Comparison of ENCODE assay signal across 10 mouse cellular contexts in the genomic region with DNA sequence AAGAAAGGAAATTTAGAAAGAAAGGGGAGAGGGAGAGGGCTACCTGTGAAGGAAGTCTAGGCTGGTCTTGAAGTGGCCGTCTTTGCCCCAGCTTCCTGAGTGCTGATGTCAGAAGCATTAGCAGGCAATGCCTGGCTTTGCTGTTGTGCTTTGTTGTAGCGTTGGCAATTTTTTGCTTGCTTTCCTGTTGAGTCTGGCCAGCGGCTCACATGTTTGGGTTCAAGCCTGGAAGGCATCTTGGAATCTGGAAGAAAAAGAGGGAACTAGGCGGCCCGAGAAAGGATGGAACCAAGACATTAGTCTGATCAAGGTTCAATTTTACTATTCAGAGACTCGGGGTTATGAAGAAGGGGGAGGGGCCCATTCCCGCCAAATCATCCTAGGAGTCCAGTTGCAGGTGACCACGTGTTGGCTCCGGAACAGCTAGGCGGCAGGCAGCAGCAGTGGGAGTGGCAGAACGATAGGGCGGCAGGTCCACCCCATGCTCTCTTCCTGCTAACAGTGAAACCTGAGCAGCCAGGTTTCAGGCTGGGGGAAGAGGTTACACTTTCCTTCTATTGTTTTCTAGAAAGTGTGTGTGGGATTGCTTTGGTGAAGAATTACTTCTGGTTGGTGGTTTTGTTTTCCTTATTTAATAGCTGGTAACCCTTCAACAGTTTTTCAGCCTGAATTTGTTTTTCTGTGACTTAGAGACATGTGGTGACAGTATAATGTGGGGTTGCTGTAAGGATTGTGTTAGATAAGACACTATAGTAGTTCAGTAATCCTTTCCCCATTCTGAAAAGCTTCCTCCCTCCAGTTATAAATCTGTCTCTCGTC. TPM values are rescaled to one million over a fixed set of nuclear protein-coding genes. Genes with fewer than 3 reads are reported as not detected.
DNase-seq lines count a peak whose midpoint lies in the region; ATAC-seq and TF ChIP-seq lines count a peak whose summit lies in the region.
"Had no signal": no experiment of that assay in that cellular context is flagged by ENCODE, and none has a peak within 500 bp of the region (broad histone marks: within the 10 kb centered on the region; RNA-seq: fewer than 3 reads in every experiment).

No protein-coding gene starts in this region.

- no peak overlapping the region for H3K4me3 ChIP-seq in heart, embryonic 13.5 days
- H3K4me3 ChIP-seq in ES-Bruce4 (ENCODE audit: low read depth, low read length), result peak overlapping the region; percentile 31
- H3K4me3 ChIP-seq in liver, embryonic 13.5 days (replicated peaks), result no peak overlapping the region
- H3K4me3 ChIP-seq in forebrain, embryonic 13.5 days, result no peak overlapping the region
- H3K4me3 ChIP-seq: limb, embryonic 15.5 days; neural tube, embryonic 13.5 days had no signal

- ATAC-seq in heart, embryonic 13.5 days (ENCODE audit: extremely low read depth, insufficient number of reproducible peaks, low FRiP score, low TSS enrichment), result no peak
- ATAC-seq in liver, embryonic 13.5 days (ENCODE audit: low read depth), result no peak
- ATAC-seq in forebrain, embryonic 13.5 days, result no peak

- DNase-seq in heart, postnatal 14 days, result no peak
- peak; percentile 52 for DNase-seq in kidney, adult 18-20 months
- DNase-seq in liver, embryonic 13.5 days, result no peak
- no peak for DNase-seq in gastrocnemius, adult 8-10 months (ENCODE audit: low spot score in 2 of 2)
- no peak for DNase-seq in cerebellum, postnatal 14 days

- 16% methylated on average over 13 of the region's 13 CpGs for WGBS in heart, embryonic 13.5 days
- 15% methylated on average over 13 of the region's 13 CpGs for WGBS in liver, embryonic 13.5 days (ENCODE audit: insufficient replicate concordance)
- 28% methylated on average over 13 of the region's 13 CpGs for WGBS in forebrain, embryonic 13.5 days

- no peaks in the 10 kb centered on the region for H3K36me3 ChIP-seq in heart, embryonic 13.5 days
- no peaks in the 10 kb centered on the region for H3K36me3 ChIP-seq in ES-Bruce4 (ENCODE audit: control insufficient read depth, insufficient read depth, low read length, poor library complexity, severe bottlenecking)
- H3K36me3 ChIP-seq in liver, embryonic 13.5 days, result no peaks in the 10 kb centered on the region
- no peaks in the 10 kb centered on the region for H3K36me3 ChIP-seq in forebrain, embryonic 13.5 days (ENCODE audit: poor library complexity, severe bottlenecking)
- H3K36me3 ChIP-seq: limb, embryonic 15.5 days; neural tube, embryonic 13.5 days had no signal

- H3K27ac ChIP-seq in heart, embryonic 13.5 days (replicated peaks), result no peak overlapping the region
- peak overlapping the region; percentile 95 for H3K27ac ChIP-seq in ES-Bruce4 (ENCODE audit: insufficient read depth, low read length)
- no peak overlapping the region; the same call in 1 of the 2 replicates for H3K27ac ChIP-seq in liver, embryonic 13.5 days
- H3K27ac ChIP-seq in forebrain, embryonic 13.5 days, result no peak overlapping the region
- H3K27ac ChIP-seq: limb, embryonic 15.5 days; neural tube, embryonic 13.5 days had no signal

- peak overlapping the region; percentile 34 for H3K9ac ChIP-seq in heart, embryonic 13.5 days
- H3K9ac ChIP-seq in ES-Bruce4 (ENCODE audit: low read depth, poor library complexity, severe bottlenecking), result peak overlapping the region; percentile 46
- H3K9ac ChIP-seq in liver, embryonic 13.5 days, result peak overlapping the region; percentile 51; the same call in 1 of the 2 replicates
- no peak overlapping the region for H3K9ac ChIP-seq in forebrain, embryonic 13.5 days
- H3K9ac ChIP-seq: limb, embryonic 15.5 days; neural tube, embryonic 13.5 days had no signal

- TF ChIP-seq EP300 in ES-Bruce4 (IDR thresholded peaks at IDR 0.05; ENCODE audit: insufficient read depth, low read depth, low read length), result 0 out of 2 replicates have a peak, but pooled peaks have one; percentile 36

- peak overlapping the region; percentile 37 for H3K4me2 ChIP-seq in heart, embryonic 13.5 days
- H3K4me2 ChIP-seq in liver, embryonic 13.5 days, result no peak overlapping the region
- no peak overlapping the region for H3K4me2 ChIP-seq in forebrain, embryonic 13.5 days
- H3K4me2 ChIP-seq: limb, embryonic 15.5 days; neural tube, embryonic 13.5 days had no signal

- peaks cover 12% of the 10 kb centered on the region for H3K4me1 ChIP-seq in heart, embryonic 13.5 days
- H3K4me1 ChIP-seq in ES-Bruce4 (ENCODE audit: control insufficient read depth, insufficient read depth, low read length), result no peaks in the 10 kb centered on the region
- H3K4me1 ChIP-seq in liver, embryonic 13.5 days (replicated peaks), result peaks cover 22% of the 10 kb centered on the region
- H3K4me1 ChIP-seq in forebrain, embryonic 13.5 days, result no peaks in the 10 kb centered on the region
- H3K4me1 ChIP-seq: neural tube, embryonic 13.5 days had no signal

- TF ChIP-seq POLR2A in ES-Bruce4 (IDR thresholded peaks at IDR 0.05; ENCODE audit: insufficient read depth, low read length), result peak; percentile 29

- no peaks in the 10 kb centered on the region for H3K27me3 ChIP-seq in heart, embryonic 13.5 days (replicated peaks)
- no peaks in the 10 kb centered on the region for H3K27me3 ChIP-seq in ES-Bruce4 (ENCODE audit: control insufficient read depth, insufficient read depth, low read length, poor library complexity, severe bottlenecking)
- no peaks in the 10 kb centered on the region for H3K27me3 ChIP-seq in liver, embryonic 13.5 days
- no peaks in the 10 kb centered on the region for H3K27me3 ChIP-seq in forebrain, embryonic 13.5 days
- H3K27me3 ChIP-seq: limb, embryonic 15.5 days; neural tube, embryonic 13.5 days had no signal

- no peak for TF ChIP-seq CTCF in ES-Bruce4 (IDR thresholded peaks at IDR 0.05; ENCODE audit: low read depth, low read length)

- intact Hi-C loops in heart, postnatal 14 days (cut with DNase I), result no loop called here

- H3K9me3 ChIP-seq in heart, embryonic 13.5 days, result no peaks in the 10 kb centered on the region
- no peaks in the 10 kb centered on the region for H3K9me3 ChIP-seq in ES-Bruce4 (replicated peaks; ENCODE audit: control insufficient read depth, insufficient read depth, low read length, poor library complexity, severe bottlenecking)
- H3K9me3 ChIP-seq in liver, embryonic 13.5 days (replicated peaks), result no peaks in the 10 kb centered on the region
- H3K9me3 ChIP-seq in forebrain, embryonic 13.5 days (replicated peaks), result no peaks in the 10 kb centered on the region
- H3K9me3 ChIP-seq: limb, embryonic 15.5 days; neural tube, embryonic 13.5 days had no signal

RNA-seq across cellular contexts. Expression of a gene that starts 48.6 kb away (rescaled TPM):
- polyA plus RNA-seq in heart, embryonic 13.5 days (2015; fragmentation: Nextera tagmentation; extraction: Ambion mirVana), result 0.28 and 0.47 TPM in 2 replicates
- under 1 TPM; 0.27 to 0.41 TPM for total RNA-seq in heart, postnatal 14 days (2021)
- polyA plus RNA-seq in ES-Bruce4 (2011; ENCODE audit: insufficient read depth, insufficient read length, low read depth, missing spikeins), result 15.9 and 17.9 TPM in 2 replicates
- 0.10 and 0.15 TPM in 2 replicates for polyA plus RNA-seq in liver, embryonic 13.5 days (2015; fragmentation: Nextera tagmentation; extraction: Ambion mirVana)
- total RNA-seq in gastrocnemius, adult 8-10 months (2022), result not detected
- 0.10 and 0.43 TPM in 2 replicates for polyA plus RNA-seq in forebrain, embryonic 13.5 days (2015; fragmentation: Nextera tagmentation; extraction: Ambion mirVana)

RNA-seq across cellular contexts. Expression of a gene that starts 48.7 kb away (rescaled TPM):
- 9.7 and 9.9 TPM in 2 replicates for polyA plus RNA-seq in heart, embryonic 13.5 days (2015; fragmentation: Nextera tagmentation; extraction: Ambion mirVana)
- total RNA-seq in heart, postnatal 14 days (2021), result 1 to 10 TPM; 2.5 to 2.7 TPM
- 30.9 and 31.0 TPM in 2 replicates for polyA plus RNA-seq in ES-Bruce4 (2011; ENCODE audit: insufficient read depth, insufficient read length, low read depth, missing spikeins)
- 5.0 and 5.6 TPM in 2 replicates for polyA plus RNA-seq in liver, embryonic 13.5 days (2015; fragmentation: Nextera tagmentation; extraction: Ambion mirVana)
- under 1 TPM; 0.11 to 0.31 (median 0.24) TPM for total RNA-seq in gastrocnemius, adult 8-10 months (2022)
- 10.7 and 11.2 TPM in 2 replicates for polyA plus RNA-seq in forebrain, embryonic 13.5 days (2015; fragmentation: Nextera tagmentation; extraction: Ambion mirVana)

Comparison
In these comparisons a context has a peak if more than half of its experiments do, and no peak if none do; other contexts are left out.
1. RNA of a gene that starts 48.6 kb away (polyA plus RNA-seq): 15.9 to 17.9 TPM in ES-Bruce4; 0.28 to 0.47 TPM in heart, embryonic 13.5 days, 0.10 to 0.15 TPM in liver, embryonic 13.5 days and 0.10 to 0.43 TPM in forebrain, embryonic 13.5 days; every median in the first group is over 10 times any median in the second.